Mouse (Mus musculus) right cerebral cortex, adult 2 months (tissue): ENCODE data around the gene Hnrnph1.
"Not testable (repeated sequence)": the region's sequence is repeated elsewhere in the genome, so short reads cannot be mapped to it uniquely, and the experiment has no call there.

Source experiments
- DNase-seq, 2 experiments: peaks; one replicate each; pipeline ENCODE4 v3.0.0; 2021 to 2022; ENCODE audit warnings: low spot score in 2 of 2

Hnrnph1 gene

DNA sequence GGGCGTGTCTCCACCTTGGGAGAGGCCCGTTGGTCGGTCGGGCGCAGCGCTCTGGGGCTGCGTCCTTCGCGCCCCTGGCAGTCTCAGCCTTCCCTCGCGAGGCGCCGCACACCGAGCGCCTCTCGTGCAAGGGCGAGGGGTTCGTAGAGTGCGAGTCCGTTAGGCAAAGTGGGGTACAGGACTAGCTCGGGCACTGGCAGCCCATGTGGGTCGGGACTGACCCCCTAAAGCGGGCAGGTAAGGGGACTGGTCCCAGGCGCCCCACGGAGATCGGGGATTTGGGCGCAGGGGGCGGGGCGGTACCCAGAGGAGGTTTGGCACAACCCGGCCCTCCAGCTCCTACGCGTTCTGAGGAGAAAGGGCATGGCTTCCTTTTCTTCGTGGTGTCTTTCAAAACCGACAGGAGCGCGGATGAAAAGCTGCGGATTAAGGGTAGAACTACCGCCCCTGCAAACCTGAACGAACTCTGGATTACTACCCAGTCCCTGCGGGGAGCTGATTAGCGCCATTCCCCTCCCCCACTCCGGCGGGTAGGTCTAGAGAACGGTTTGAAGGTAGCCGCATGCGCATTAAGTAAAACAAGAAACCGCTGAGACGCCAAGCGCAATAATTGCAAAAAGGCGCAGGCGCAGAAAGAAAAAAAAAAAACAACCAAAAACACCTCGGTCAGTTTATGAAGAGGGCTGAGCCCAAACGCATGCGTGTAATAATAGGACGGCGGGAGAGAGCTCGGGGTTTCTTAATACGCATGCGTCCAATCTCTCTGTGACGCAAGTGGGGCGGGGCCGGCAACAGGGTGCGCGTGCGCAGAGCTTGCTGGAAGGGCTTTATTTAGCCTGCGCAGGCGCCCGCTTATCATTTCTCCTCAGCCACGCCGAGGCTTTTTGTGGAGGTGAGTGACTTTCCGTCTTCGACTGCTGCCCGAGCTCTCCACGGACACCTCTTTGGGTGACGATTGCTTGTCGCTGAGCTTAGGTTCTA lies at the start of gene Hnrnph1:
Gene Hnrnph1 (plus strand): TSS at position 80 of the 981 bp plus-strand sequence.
- peak; percentile 98 to 99 for DNase-seq

DNA sequence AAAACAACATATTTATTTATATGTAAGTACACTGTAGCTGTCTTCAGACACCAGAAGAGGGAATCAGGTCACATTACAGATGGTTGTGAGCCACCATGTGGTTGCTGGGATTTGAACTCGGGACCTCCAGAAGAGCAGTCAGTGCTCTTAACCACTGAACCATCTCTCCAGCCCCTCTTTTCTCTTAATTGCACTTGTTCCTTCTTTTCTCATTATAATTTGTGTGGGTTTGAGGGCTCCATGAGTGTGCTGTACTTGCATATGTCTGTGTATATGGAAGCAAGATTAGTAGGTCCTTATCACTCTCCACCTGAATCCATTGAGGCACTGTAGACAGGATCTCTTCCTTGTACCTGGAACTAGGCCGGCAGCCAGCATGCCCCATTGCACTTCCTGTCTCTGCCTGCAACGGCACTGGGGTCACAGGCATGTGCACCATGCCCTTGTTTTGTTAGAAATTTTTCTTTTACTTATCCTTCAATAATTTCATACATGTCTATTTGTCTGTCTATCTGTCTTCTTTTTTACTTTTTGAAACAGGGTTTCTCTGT lies 48.6 kb upstream of the Hnrnph1 start:
- DNase-seq = no peak

DNA sequence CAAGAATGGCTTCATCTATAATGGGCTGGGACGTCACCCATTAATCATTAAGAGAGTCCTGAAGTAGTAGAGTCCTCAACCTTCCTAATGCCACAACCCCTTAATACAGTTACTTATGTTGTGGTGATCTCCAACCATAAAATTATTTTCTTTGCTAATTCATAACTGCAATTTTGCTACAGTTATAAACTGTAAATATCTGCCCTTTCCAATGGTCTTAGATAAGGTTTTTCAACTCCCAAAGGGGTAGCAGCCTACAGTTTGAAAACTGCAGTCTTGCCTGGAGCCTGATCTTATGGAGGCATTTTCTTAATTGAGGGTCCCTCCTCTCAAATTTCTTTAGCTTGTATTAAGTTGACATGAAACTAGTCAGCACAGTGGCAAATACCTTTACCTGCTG lies 47.4 kb upstream of the Hnrnph1 start:
- no peak for DNase-seq

DNA sequence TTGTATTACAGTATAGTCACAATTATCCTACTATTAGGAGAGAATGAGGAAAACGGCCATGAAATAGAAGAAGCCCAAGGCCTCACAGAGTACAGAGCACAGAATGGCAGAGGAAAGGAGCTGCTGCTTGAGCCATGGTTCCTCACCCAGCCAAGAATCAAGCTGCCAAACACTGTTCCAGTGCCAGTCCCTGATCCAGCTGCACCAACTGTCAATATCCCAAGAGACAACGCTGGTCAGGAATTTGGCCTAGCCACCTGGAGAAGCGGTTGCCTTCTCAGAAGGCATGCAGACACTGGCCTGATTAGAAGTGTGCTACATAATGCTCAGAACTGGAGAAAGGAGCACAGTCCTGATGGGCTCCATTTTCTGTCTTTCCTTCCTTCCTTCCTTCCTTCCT lies 43.6 kb upstream of the Hnrnph1 start:
- no peak for DNase-seq

DNA sequence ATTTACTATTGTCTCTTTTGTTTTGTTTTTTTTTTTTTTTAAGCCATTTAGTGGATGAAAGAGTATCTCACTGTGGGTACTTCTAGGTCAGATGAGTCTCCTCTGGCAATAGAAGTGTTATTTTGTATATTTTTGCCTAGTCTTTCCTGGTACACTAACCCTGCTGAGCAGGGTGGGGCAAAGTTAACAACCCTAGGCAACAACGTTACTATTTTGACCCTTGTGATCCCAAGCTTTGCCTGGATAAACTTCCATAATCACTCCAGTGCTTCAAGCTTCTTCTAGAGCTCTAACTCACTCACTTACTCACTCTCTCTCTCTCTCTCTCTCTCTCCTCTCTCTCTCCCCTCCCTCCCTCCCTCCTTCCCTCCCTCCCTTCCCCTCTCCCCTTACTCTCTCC lies 40.7 kb upstream of the Hnrnph1 start:
- no peak for DNase-seq

DNA sequence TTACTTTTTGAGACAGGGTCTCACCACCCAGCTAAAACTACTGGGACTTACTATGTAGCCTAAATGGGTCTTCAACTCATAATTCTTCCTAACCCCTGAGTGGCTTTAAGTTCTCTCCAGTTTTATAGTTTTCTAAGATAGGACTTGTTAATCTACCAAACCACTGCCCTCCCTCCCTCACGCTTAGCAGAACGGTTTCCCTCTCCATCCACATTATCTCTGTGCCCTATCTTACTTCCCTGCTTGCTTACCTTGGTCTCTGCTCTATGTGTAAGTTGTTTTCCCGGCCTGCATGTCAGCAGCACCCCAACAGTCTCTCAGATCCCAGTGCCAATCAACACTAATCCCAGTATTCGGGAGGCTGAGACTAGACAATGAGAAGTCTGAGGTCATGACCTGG lies 39.9 kb upstream of the Hnrnph1 start:
- DNase-seq = no peak

DNA sequence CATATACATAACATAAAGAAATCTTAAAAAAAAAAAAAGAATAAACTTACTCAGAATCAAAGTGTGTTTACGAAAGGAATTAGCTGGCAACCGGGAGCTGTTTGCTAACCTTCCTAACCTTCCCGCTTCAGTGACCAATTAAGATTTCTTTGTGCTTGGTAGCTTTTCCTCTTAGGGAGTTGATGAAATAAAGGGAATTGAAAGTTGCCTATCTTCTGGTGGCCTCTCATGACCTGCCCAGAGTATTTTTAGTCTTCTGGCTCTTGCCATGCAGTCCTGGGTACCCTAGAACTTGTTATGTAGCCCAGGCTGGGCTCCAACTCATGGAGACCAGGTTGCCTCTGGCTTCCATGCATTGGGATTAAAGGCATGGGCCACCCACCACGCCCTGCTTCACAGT lies 31.3 kb upstream of the Hnrnph1 start:
- no peak for DNase-seq

DNA sequence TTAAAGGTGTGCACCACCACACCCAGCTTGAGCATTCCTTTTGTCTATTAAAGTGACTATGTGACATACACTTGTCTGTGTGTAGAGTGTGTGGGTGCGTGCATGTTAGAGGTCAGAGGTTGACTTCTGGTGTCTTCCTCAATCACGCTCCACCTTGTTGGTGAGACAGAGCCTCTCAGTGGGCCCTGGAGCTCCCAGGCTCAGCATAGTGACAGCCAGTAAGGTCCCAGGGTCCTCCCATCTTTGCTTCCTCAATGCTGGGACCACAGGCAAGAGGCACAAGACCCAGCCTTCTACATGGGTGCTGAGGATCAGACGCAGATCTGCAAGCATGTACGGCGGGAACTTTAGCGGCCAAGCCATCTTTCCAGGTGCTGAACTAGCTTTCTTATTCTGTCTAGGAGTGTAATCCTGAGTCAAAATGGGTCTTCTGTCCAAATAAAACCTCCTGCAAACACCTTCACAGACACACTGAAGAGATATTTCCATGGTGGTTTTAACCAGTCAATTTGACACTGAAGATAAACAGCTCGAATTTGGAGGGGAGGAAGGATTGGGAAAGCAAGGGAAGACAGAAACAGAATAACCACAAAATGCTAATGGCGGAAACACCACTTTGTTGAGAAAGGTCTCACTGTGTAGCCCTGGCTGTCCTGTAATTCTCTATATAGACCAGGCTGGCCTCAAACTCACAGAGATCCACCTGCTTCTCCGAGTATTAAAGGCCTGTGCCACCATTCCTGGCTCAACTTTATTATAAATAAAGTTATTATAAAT lies 30.3 kb upstream of the Hnrnph1 start:
- no peak for DNase-seq

DNA sequence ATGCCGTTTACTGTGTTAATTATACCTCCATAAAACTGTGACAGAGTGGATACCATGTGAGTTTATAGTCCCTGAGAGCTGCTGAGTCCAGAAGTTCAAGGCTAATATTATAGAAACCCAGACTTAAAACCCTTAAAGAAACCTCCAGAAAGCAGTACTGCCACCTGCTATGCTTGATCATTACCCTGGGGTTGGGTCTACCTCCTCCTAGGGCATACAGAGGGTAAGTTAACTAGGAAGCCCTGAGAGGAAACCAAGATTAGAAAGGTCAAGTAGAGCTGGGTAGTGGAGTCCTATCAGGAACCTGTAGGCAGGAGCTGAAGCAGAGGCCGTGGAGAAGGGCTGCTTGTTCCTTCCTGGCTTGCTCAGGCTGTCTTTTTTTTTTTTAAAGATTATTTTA lies 24.6 kb upstream of the Hnrnph1 start:
- no peak for DNase-seq

DNA sequence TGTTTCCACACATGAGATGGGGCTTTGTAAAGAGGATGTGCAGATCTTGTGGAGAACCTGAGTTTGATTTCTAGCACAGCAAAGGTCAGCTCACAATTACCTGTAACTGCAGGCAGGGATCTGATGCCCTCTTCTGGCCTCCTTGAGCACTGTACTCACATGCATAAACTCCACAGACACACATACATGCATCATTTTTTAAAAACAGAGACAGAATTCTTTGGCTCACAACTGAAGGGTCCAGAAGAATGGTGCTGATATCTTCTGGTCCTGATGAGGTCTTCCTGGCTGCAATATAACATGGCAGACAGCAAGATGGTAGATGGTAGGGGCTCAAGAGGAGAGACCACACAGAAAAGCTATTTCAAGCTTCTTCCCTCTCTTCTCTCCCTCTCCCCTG lies 22.6 kb upstream of the Hnrnph1 start, which contains the start of gene Cby3:
Gene Cby3 (plus strand): TSS at position 301 of the 400 bp plus-strand sequence.
- DNase-seq = no peak

DNA sequence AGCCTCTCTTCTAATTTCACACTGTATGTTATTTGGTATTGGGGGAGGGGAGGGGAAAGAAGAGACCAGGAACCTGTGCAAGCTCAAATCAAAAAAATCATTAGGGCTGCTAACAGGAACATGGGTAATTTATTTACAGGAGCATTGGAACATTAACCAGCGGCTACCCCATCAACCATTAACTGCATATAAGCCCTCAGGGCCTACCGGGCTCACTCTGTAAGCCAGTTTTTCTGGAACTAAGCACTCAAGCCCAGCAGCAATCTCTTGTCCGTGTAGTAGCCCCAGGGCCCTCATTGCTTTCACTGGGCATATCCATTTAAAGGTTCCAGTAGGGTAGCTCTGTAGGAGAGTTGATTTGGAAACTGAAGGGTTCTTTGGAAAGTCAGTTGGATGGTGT lies 21.9 kb upstream of the Hnrnph1 start:
- DNase-seq = no peak

DNA sequence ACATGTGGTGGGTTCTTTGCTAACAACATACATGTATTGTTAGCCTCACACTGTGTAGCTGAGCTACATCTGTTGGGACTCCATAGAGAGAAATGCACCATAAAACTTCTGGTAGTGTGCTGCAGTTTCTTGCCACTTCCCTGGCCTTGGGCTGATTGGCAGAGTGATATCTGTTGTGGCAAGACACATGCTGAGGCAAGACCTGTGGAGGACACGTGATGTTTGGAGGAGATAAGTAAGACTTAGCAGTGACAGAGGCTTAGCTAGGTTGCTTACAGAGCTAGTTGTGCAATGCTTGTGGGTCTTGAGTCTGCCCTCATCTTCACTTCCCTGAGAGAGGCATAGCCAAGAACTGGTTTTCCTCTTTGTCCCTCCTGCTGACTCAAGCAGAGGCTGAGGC lies 21.4 kb upstream of the Hnrnph1 start:
- no peak for DNase-seq

DNA sequence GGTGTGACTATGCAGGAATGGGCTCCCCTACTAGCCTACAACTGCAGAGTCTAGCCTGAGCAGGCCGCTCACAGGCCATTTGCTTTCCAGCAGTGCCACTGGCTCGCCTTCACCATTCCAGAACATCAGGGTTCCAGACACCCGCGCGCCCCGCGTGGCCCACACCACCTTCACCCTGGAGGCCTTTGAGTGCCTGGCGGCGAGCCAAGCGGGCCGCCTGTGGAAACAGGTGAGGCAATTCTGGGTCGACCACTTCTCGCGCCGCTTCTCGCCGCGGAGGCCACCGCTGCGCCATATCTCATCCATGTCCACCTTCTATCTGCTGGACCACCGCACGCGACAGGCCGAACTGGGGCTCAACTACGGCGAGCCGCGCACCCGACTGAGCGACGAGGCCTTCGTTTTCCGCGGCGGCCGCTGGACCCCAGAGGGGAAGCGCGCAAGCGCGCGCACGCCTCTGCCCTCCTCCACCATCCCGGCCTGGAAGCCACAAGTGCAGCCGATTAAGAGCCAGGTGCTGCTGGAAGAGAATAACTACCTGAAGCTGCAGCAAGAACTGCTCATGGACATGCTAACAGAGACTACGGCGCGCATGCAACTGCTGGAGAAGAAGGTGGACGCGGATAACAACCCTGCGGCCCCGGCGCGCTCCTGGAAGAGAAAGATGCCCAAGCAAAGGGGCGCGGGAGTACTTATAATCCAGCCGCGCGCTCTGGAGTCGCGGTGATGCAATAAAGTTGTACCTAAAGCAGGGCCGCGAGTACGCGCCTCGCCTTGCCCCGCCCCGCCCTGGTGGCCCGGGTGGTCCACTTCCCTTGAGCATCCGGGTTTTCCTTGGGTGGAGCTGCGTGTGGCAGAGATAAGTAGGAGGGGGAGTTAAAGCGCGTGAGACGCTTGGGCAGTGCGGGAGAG lies 17.6 kb upstream of the Hnrnph1 start:
- DNase-seq = peak; percentile 67 to 74

DNA sequence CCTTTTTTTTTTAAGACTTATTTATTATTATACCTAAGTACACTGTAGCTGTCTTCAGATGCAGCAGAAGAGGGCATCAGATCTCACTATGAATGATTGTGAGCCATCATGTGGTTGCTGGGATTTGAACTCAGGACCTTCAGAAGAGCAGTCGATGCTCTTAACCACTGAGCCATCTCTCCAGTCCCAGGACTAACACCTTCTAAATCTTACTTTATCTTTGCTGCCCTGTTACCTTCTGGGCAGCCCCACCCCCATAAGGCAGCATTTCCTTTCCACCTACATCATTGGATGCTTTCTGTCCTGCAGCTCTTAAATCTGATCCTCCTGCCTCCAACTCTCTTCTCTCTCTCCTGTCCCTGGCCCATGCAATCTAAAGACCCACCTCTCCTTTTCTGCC lies 15.5 kb upstream of the Hnrnph1 start:
- DNase-seq = not testable (repeated sequence)

DNA sequence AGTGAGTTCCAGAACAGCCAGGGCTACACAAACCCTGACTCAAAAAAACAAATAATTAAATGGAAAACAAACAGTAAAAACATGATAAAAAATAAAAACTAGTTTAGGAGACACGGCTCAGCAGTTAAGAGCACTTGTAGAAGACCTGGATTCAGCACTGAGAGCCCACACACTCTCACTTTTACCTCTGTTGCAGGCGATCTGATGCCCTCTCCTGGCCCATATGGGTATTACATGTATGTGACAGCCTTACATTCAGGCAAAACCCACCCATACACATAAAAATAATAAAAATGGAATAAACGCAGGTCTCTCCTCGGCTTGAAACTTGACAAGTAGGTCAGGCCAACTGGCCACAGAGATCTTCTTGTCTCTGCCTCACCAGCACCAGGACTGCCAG lies 12.2 kb upstream of the Hnrnph1 start:
- DNase-seq = peak; percentile 86 to 91

DNA sequence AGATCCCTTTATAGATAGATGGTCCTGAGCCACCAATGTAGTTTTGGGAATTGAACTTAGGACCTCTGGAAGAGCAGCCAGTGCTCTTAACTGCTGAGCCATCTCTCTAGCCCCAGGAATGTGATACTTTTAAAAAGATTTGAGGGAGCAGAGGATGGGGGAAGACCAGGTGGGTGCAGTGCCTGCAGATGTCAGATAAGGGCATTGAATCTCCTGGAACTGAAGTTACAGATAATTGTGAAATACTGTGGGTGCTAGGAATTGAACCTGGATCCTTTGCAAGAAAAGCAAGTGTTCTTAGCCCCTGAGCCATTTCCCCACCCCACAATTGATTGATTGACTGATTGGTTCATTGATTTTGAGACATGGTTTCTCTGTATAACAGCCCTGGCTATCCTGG lies 11.5 kb upstream of the Hnrnph1 start:
- no peak for DNase-seq

DNA sequence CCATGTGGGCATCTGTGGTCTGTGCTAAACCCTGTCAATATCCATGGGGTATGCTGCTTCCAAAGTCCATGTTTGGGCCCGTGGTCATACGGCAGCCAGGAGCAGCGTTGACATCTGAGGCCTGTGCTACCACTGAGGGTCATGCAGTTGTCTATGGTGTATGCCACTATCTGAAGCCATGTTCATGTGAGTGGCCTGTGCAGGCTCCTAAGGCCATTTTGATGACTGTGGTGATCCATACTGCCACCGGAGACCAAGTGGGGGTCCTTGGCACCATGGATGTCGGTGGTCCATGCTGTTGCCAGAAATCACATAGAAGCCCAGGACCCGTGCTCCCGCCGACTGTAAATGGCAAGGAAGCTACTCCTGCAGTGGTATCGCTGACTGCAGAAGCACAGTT lies 9.3 kb upstream of the Hnrnph1 start:
- no peak for DNase-seq

DNA sequence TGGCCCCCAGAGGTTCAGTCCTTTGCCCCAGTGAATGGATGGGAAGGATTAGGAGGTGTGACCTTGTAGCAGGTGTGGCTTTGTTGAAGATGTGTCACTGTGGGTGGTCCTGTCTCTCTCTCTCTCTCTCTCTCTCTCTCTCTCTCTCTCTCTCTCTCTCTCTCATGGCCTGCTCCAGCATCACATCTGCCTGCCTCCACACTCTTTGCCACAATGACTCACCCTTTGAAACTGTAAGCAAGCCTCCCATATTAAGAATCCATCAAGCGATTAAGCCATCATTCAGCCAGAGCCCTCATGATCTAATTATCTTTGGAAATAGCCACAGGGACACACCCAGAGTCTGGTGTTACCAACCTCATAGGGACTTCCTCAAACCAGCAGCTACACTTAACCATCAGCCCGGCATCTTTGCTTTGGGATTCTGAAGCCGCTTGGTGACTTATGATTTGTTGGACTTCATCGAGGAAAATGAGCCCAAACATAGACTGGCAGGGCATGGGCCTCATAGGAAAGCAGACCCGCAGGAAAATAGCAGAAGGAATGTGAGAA lies 7.4 kb upstream of the Hnrnph1 start:
- no peak for DNase-seq

DNA sequence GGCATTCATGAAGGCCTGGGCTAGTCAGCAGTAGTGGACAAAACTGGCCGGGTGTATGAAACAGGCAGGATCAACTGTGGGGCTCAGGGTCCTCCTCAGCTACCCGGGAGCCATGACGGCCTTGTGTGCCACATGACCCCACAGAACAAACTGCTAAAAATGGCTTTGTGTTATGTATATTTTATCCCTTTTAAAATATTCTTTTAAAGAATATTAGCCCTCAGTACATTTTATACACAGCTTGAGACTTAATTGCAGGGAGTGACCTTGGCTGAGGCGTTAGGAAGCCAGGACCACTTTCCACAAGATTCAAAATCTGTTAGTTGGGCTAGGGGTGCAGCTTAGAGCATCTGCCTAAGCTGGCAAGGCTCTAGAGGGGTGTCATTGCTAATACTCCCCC lies 5.8 kb upstream of the Hnrnph1 start:
- DNase-seq = no peak

DNA sequence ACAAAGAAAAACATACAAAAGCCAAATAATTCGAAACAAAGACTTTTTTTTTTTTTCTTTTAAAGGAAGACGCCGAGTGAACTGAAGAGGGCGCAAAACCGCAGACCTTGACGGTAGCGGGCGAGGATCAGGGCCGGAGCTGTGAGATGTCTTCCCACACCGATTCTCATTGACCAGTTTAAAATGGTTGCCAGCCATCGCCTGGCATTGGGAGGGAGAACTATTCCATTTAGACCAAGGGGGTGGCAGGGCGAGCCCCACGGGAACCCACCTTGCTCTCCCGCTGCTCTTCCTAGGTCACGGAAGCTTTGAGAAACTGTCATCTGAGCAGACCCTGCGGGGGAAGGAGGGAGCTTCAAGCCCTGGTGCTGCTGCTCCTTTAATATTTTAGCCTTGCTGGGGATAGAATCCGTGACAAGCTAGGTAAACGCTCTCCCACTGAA lies 5.4 kb upstream of the Hnrnph1 start:
- peak; percentile 37 to 51 for DNase-seq

DNA sequence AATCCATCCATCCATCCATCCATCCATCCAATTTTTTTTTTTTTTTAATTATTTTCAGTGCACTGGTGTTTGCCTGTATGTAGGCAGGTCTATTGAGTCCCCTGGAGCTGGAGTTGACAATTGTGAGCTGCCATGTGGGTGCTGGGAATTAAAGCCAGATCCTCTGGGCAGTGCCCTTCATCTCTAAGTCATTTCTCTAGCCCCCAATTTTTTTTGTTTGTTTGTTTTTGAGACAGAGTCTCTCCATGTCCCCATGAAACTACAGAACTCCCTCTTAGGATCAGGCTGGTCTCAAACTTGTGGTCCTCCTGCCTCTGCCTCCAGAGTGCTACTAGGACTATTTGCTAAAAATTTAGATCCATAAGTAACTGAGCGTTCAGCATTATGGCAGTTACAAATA lies 4.9 kb upstream of the Hnrnph1 start:
- no peak for DNase-seq
